Mouse (Mus musculus) kidney, embryonic 16.5 days (tissue): Measurements from ENCODE around the gene Gpx8. TPM values are rescaled to one million over a fixed set of nuclear protein-coding genes. Genes with fewer than 3 reads are reported as not detected.

ENCODE experiments used
- ATAC-seq: fragments of 200-750 bp; cut with Nextera tagmentation; 2 replicates; pipeline ENCODE4 v1.8.0; 2017; ENCODE audit warnings: moderate TSS enrichment; ENCODE audit not compliant: low FRiP score, low TSS enrichment
- H3K27ac ChIP-seq: fragments of 300-500 bp; sonication (generic); 2 replicates; pipeline ENCODE4 v1.5.1; 2014; ENCODE audit warnings: low read length
- H3K27me3 ChIP-seq: fragments of 300-500 bp; sonication (generic); 2 replicates; pipeline ENCODE4 v1.6.1; 2014; ENCODE audit warnings: low read length, control low read depth, mixed read lengths; ENCODE audit not compliant: insufficient read depth
- H3K36me3 ChIP-seq: fragments of 300-500 bp; sonication (generic); 2 replicates; pipeline ENCODE4 v1.6.1; 2014; ENCODE audit warnings: low read length, control low read depth, mixed read lengths; ENCODE audit not compliant: insufficient read depth
- H3K4me1 ChIP-seq: fragments of 300-500 bp; sonication (generic); 2 replicates; pipeline ENCODE4 v1.6.1; 2014; ENCODE audit warnings: low read length, control low read depth, mixed read lengths; ENCODE audit not compliant: insufficient read depth
- H3K4me2 ChIP-seq: fragments of 300-500 bp; sonication (generic); replicated peaks from 2 replicates; pipeline ENCODE4 v1.6.1; 2014; ENCODE audit warnings: low read depth, low read length
- H3K4me3 ChIP-seq: fragments of 300-500 bp; sonication (generic); 2 replicates; pipeline ENCODE4 v1.5.1; 2014; ENCODE audit warnings: mild to moderate bottlenecking, low read length
- H3K9ac ChIP-seq: fragments of 300-500 bp; sonication (generic); replicated peaks from 2 replicates; pipeline ENCODE4 v1.6.1; 2014; ENCODE audit warnings: low read length
- H3K9me3 ChIP-seq: fragments of 300-500 bp; sonication (generic); 2 replicates; pipeline ENCODE4 v1.6.1; 2016; ENCODE audit warnings: low read length, control low read depth
- WGBS: fragments of 180-500 bp; shearing (Covaris S2); extraction: QIAGEN DNeasy Blood & Tissue Kit; methylation state at CpG from one replicate; pipeline ENCODE4 v1.1.7; 2014; 5-methylcytosine and 5-hydroxymethylcytosine counted together
- polyA plus RNA-seq: library from polyadenylated mRNA; unstranded; fragments of >200 nt; fragmentation: Nextera tagmentation; extraction: Ambion mirVana; gene quantifications from 2 replicates; pipeline ENCODE4 v1.2.1, GENCODE M21; 2015

The Gpx8 gene
- polyA plus RNA-seq: 146 and 150 TPM in 2 replicates

GRCm38 (mm10) chr13:113046211-113046883 is at the start of gene Gpx8:
Gene Gpx8, minus strand, starts transcription at chr13:113046410.
- WGBS: 5% methylated on average over 21 of the region's 21 CpGs
- no peaks in the 10 kb centered on the region for H3K9me3 ChIP-seq
- H3K4me2 ChIP-seq: peak within 1 kb of the TSS; percentile 55
- H3K9ac ChIP-seq: peak within 1 kb of the TSS; percentile 63
- H3K4me1 ChIP-seq: peaks cover 6% of the 10 kb centered on the region; the same call in 1 of the 2 replicates
- H3K27me3 ChIP-seq: no peaks in the 10 kb centered on the region
- peaks cover 9% of the 10 kb centered on the region for H3K36me3 ChIP-seq
- peak within 1 kb of the TSS; percentile 66 for H3K27ac ChIP-seq
- peak within 1 kb of the TSS; percentile 60 for H3K4me3 ChIP-seq
- peak; percentile 95 for ATAC-seq

- no peak overlapping the region for H3K27ac ChIP-seq
- 54% methylated on average over 1 of the region's 1 CpGs for WGBS
Measured at GRCm38 (mm10) chr13:113094618-113095017, 48.4 kb upstream of the Gpx8 start.

GRCm38 (mm10) chr13:113090489-113090888 is 44.3 kb upstream of the Gpx8 start:
- no peaks in the 10 kb centered on the region for H3K9me3 ChIP-seq
- no peak for ATAC-seq
- H3K4me2 ChIP-seq: no peak overlapping the region
- H3K4me3 ChIP-seq: no peak overlapping the region
- no peaks in the 10 kb centered on the region for H3K4me1 ChIP-seq
- no peak overlapping the region for H3K9ac ChIP-seq
- H3K27ac ChIP-seq: no peak overlapping the region
- H3K27me3 ChIP-seq: no peaks in the 10 kb centered on the region
- no peaks in the 10 kb centered on the region for H3K36me3 ChIP-seq
- WGBS: 26% methylated on average over 8 of the region's 8 CpGs

More at GRCm38 (mm10) chr13:113094618-113095017, 48.4 kb upstream of the Gpx8 start:
- Histone ChIP-seq H3K4me2 (no peak overlapping the region), H3K4me3 (no peak overlapping the region), H3K9ac (no peak overlapping the region), H3K9me3 (no peaks in the 10 kb centered on the region), H3K27me3 (no peaks in the 10 kb centered on the region), H3K36me3 (no peaks in the 10 kb centered on the region), H3K4me1 (no peaks in the 10 kb centered on the region)
- no peak for ATAC-seq

GRCm38 (mm10) chr13:113087226-113088017 is 41.2 kb upstream of the Gpx8 start:
- Histone ChIP-seq H3K4me1 (no peaks in the 10 kb centered on the region), H3K36me3 (no peaks in the 10 kb centered on the region), H3K27ac (no peak overlapping the region), H3K9me3 (no peaks in the 10 kb centered on the region), H3K4me2 (no peak overlapping the region), H3K9ac (no peak overlapping the region), H3K4me3 (no peak overlapping the region), H3K27me3 (no peaks in the 10 kb centered on the region)
- no peak for ATAC-seq
- WGBS: 82% methylated on average over 13 of the region's 13 CpGs

DNA sequence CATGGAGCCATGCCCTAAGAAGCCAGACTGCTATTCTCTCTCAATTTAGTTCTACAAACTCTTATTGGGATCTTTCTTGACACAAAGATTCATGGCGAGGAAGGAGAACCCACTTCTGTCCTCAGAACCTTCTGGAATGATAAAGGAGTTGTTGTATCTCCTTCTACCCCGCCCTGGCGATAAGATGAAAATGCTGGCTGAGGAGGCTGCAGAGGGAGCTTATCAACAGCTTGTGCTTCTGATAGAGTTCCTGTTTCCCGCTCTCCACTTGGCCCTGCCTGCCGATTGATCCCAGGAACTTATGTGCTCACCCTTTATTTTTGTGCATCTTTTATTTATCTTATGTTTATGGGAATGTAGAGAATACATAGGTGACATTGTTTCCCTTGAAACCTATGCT is 38.5 kb upstream of the Gpx8 start:
- Histone ChIP-seq H3K9me3 (no peaks in the 10 kb centered on the region), H3K9ac (no peak overlapping the region), H3K4me2 (no peak overlapping the region), H3K4me1 (no peaks in the 10 kb centered on the region), H3K27me3 (no peaks in the 10 kb centered on the region), H3K36me3 (no peaks in the 10 kb centered on the region), H3K4me3 (no peak overlapping the region), H3K27ac (no peak overlapping the region)
- ATAC-seq: no peak
- 79% methylated on average over 5 of the region's 5 CpGs for WGBS

- H3K36me3 ChIP-seq: no peaks in the 10 kb centered on the region
- no peak overlapping the region for H3K9ac ChIP-seq
- 73% methylated on average over 1 of the region's 1 CpGs for WGBS
- H3K9me3 ChIP-seq: no peaks in the 10 kb centered on the region
- no peak overlapping the region for H3K4me3 ChIP-seq
- no peaks in the 10 kb centered on the region for H3K27me3 ChIP-seq
- no peaks in the 10 kb centered on the region for H3K4me1 ChIP-seq
- H3K4me2 ChIP-seq: no peak overlapping the region
- no peak for ATAC-seq
- no peak overlapping the region for H3K27ac ChIP-seq
Measured at GRCm38 (mm10) chr13:113082101-113082500, 35.9 kb upstream of the Gpx8 start.

GRCm38 (mm10) chr13:113079021-113079420 is 32.8 kb upstream of the Gpx8 start:
- Histone ChIP-seq H3K27ac (no peak overlapping the region), H3K4me3 (no peak overlapping the region), H3K4me2 (no peak overlapping the region), H3K9me3 (no peaks in the 10 kb centered on the region), H3K27me3 (no peaks in the 10 kb centered on the region), H3K9ac (no peak overlapping the region), H3K36me3 (no peaks in the 10 kb centered on the region), H3K4me1 (no peaks in the 10 kb centered on the region)
- 87% methylated on average over 9 of the region's 9 CpGs for WGBS
- no peak for ATAC-seq

DNA sequence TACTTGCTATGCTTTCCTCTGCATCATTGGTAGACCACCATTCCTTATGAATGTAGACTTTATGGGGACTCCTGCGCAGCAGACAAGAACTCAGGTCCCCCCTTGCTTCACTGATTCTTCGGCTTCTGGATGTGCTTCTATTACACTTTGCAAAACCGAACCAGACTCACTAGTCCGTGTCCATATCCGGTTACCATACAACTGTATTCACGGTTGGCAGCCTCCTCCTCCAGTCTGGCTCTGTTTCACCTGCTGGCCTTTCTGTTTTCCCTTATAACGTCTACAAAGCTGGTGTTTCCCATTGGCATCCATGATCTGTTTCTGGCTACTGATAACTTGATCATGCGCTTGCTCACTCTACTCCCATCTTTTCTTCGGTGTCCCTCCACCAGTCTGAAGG is 18.3 kb upstream of the Gpx8 start:
- H3K27ac ChIP-seq: no peak overlapping the region
- H3K9me3 ChIP-seq: no peaks in the 10 kb centered on the region
- 43% methylated on average over 9 of the region's 9 CpGs for WGBS
- no peaks in the 10 kb centered on the region for H3K27me3 ChIP-seq
- H3K36me3 ChIP-seq: no peaks in the 10 kb centered on the region
- H3K4me2 ChIP-seq: no peak overlapping the region
- H3K9ac ChIP-seq: no peak overlapping the region
- no peak overlapping the region for H3K4me3 ChIP-seq
- peak; percentile 78; the same call in 1 of the 2 replicates for ATAC-seq
- no peaks in the 10 kb centered on the region for H3K4me1 ChIP-seq

DNA sequence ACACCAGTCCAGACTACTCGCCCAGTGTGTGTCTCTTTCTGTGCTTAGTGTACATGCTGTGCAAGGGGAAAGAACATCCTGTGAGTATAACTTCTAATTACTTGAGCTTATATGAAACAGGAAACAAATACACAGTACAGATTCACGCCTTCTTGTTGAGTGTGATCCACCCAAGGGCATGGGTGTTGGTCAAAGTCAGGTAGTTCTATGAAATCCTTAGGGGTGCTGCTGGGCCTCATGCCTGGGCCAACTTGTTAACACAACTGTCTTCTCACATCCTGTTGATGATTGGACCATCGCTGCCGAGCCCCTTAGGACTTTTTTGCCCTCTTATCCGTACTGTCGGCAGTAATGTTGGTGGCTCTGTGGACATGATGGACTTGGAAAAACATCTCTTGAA is 15.5 kb upstream of the Gpx8 start:
- Histone ChIP-seq H3K36me3 (no peaks in the 10 kb centered on the region), H3K4me3 (no peak overlapping the region), H3K4me1 (no peaks in the 10 kb centered on the region), H3K9ac (no peak overlapping the region), H3K9me3 (no peaks in the 10 kb centered on the region), H3K27me3 (no peaks in the 10 kb centered on the region), H3K4me2 (no peak overlapping the region), H3K27ac (no peak overlapping the region)
- 92% methylated on average over 6 of the region's 6 CpGs for WGBS
- ATAC-seq: no peak

DNA sequence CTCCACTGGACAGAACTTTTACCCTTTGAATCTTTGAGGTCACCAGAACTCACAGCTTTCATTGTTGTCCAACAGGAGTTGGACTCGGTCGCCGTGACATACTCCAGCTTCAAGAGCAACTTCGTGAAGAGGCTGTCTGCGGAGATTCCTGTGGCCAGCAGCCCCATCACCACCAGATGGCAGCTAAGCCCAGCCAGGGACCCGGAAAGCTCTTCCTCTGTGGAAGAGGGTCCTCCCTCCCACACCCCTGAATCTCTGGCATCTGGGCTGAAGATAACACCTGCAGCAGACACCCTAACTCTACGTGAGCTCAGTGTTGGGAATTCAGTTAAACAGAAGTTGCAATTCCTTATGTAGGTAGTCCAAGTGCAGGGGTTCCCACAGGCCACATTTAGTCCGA is 9.6 kb upstream of the Gpx8 start:
- Histone ChIP-seq H3K27me3 (no peaks in the 10 kb centered on the region), H3K36me3 (no peaks in the 10 kb centered on the region), H3K4me3 (no peak overlapping the region), H3K4me2 (no peak overlapping the region), H3K4me1 (no peaks in the 10 kb centered on the region), H3K9me3 (no peaks in the 10 kb centered on the region), H3K27ac (no peak overlapping the region), H3K9ac (no peak overlapping the region)
- no peak for ATAC-seq
- 35% methylated on average over 8 of the region's 8 CpGs for WGBS
